Comparison of ENCODE assay signal across 44 mouse cellular contexts in the genomic region with DNA sequence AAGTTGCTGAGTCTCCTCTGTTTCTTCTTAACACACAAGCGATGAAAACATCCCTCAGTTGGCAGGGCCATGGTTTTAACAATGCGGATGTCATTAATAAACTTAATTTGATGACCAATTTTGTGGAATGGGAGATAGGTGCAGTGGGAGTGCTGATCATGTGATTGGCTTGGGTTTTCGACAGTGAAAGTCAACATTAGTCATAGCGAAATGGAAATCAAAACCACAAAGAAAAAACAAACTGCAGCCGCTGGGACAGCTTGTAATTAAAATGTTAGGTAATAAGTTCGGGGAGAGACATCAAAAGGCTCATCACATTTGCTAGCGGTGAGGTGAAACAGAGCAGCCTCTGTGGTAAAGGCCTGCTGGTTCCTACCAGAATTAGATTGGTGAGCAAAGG. TPM values are rescaled to one million over a fixed set of nuclear protein-coding genes. Genes with fewer than 3 reads are reported as not detected.
DNase-seq lines count a peak whose midpoint lies in the region; ATAC-seq and TF ChIP-seq lines count a peak whose summit lies in the region.
"Had no signal": no experiment of that assay in that cellular context is flagged by ENCODE, and none has a peak within 500 bp of the region (broad histone marks: within the 10 kb centered on the region; RNA-seq: fewer than 3 reads in every experiment).

No protein-coding gene starts in this region.

- intact Hi-C loops in left cerebral cortex, postnatal 14 days (cut with DNase I), result no loop called here

- TF ChIP-seq CTCF in layer of hippocampus, adult 2 months (conservative IDR thresholded peaks at IDR 0.05), result 0 out of 2 replicates have a peak, but pooled peaks have one; percentile 4

- no peak for ATAC-seq in kidney, embryonic 16.5 days (ENCODE audit: low FRiP score, low TSS enrichment)
- ATAC-seq: forebrain, embryonic 16.5 days; intestine, embryonic 15.5 days had no signal

- H3K4me2 ChIP-seq in kidney, embryonic 16.5 days (replicated peaks; ENCODE audit: low read depth, low read length), result no peak overlapping the region
- H3K4me2 ChIP-seq: embryonic facial prominence, embryonic 12.5 days; heart, embryonic 13.5 days; hindbrain, embryonic 15.5 days; intestine, embryonic 15.5 days; limb, embryonic 13.5 days; liver, embryonic 11.5 days; lung, embryonic 15.5 days; midbrain, embryonic 12.5 days had no signal

- no peak overlapping the region for H3K9ac ChIP-seq in kidney, embryonic 16.5 days (replicated peaks; ENCODE audit: low read length)
- H3K9ac ChIP-seq: embryonic facial prominence, embryonic 12.5 days; heart, embryonic 13.5 days; hindbrain, embryonic 15.5 days; intestine, embryonic 15.5 days; limb, embryonic 13.5 days; lung, embryonic 15.5 days; midbrain, embryonic 12.5 days had no signal

- peaks cover 22% of the 10 kb centered on the region for H3K4me1 ChIP-seq in kidney, embryonic 16.5 days (ENCODE audit: insufficient read depth, low read length)

- H3K27me3 ChIP-seq in kidney, embryonic 16.5 days (ENCODE audit: insufficient read depth, low read length), result no peaks in the 10 kb centered on the region
- H3K27me3 ChIP-seq: embryonic facial prominence, embryonic 12.5 days; heart, embryonic 13.5 days; hindbrain, embryonic 15.5 days; intestine, embryonic 15.5 days; limb, embryonic 13.5 days; lung, embryonic 15.5 days; megakaryocyte, embryonic 14.5 days; midbrain, embryonic 12.5 days had no signal

- H3K27ac ChIP-seq in layer of hippocampus, adult 2 months, result no peak overlapping the region
- no peak overlapping the region for H3K27ac ChIP-seq in kidney, embryonic 16.5 days (ENCODE audit: low read length)
- H3K27ac ChIP-seq: embryonic facial prominence, embryonic 12.5 days; gastrocnemius, adult 2 months; heart, adult 2 months; heart, embryonic 13.5 days; hindbrain, embryonic 15.5 days; intestine, embryonic 15.5 days; left cerebral cortex, adult 2 months; limb, embryonic 13.5 days; lung, embryonic 15.5 days; midbrain, embryonic 12.5 days; stomach, postnatal 0 days had no signal

- H3K36me3 ChIP-seq in kidney, embryonic 16.5 days (ENCODE audit: insufficient read depth, low read length), result peaks cover 22% of the 10 kb centered on the region

- DNase-seq in layer of hippocampus, adult 2 months (ENCODE audit: low spot score in 2 of 2), result no peak
- no peak for DNase-seq in layer of hippocampus, postnatal 36 days
- DNase-seq in MN1 (ENCODE audit: low spot score), result peak; percentile 53
- DNase-seq in induced T-regulatory cell, adult 2 months (ENCODE audit: low read depth), result peak; percentile 38
- no peak for DNase-seq in left cerebral cortex, postnatal 14 days (ENCODE audit: low spot score in 2 of 2)
- no peak for DNase-seq in neural tube, embryonic 10.5 days (ENCODE audit: extremely low spot score, low spot score)
- DNase-seq: adrenal gland, postnatal 25 days; cerebellum, adult 11-12 months; cerebellum, adult 9-11 months; embryo, embryonic 11 days; gastrocnemius, adult 2 months; gastrocnemius, postnatal 36 days; heart, adult 2 months; heart, postnatal 10 days; kidney, adult 8-10 months; kidney, postnatal 10 days; layer of hippocampus, adult 9-11 months; lung, postnatal 36 days; retina, postnatal 1 day; right cerebral cortex, postnatal 25 days; spleen, adult 18-20 months; thymus, adult 2 months; thymus, postnatal 36 days had no signal

- no peak overlapping the region for H3K4me3 ChIP-seq in layer of hippocampus, adult 2 months
- no peak overlapping the region for H3K4me3 ChIP-seq in kidney, embryonic 16.5 days (ENCODE audit: low read length)
- H3K4me3 ChIP-seq: embryonic facial prominence, embryonic 12.5 days; gastrocnemius, adult 2 months; heart, adult 2 months; heart, embryonic 13.5 days; hindbrain, embryonic 15.5 days; intestine, embryonic 15.5 days; left cerebral cortex, adult 2 months; limb, embryonic 13.5 days; lung, embryonic 15.5 days; megakaryocyte, embryonic 14.5 days; midbrain, embryonic 12.5 days had no signal

- 87% methylated on average over 7 of the region's 7 CpGs for WGBS in kidney, embryonic 16.5 days

- no peaks in the 10 kb centered on the region for H3K9me3 ChIP-seq in kidney, embryonic 16.5 days (ENCODE audit: low read length)
- H3K9me3 ChIP-seq: embryonic facial prominence, embryonic 12.5 days; heart, embryonic 13.5 days; hindbrain, embryonic 15.5 days; intestine, embryonic 15.5 days; limb, embryonic 13.5 days; lung, embryonic 15.5 days; megakaryocyte, embryonic 14.5 days; midbrain, embryonic 12.5 days had no signal

RNA-seq across cellular contexts. Expression of gene Spaca6, which starts 13.8 kb away (rescaled TPM):
- total RNA-seq in layer of hippocampus, adult 2 months (2021), result 100 to 1,000 TPM; 109 to 126 TPM
- 10 to 100 TPM; 89.5 to 99.7 TPM for total RNA-seq in layer of hippocampus, postnatal 36 days (2021)
- 10 to 100 TPM; 76.9 to 80.9 TPM for total RNA-seq in left cerebral cortex, postnatal 14 days (2021)
- polyA plus RNA-seq in kidney, embryonic 16.5 days (2015; fragmentation: Nextera tagmentation; extraction: Ambion mirVana), result 30.6 and 44.9 TPM in 2 replicates

RNA-seq across cellular contexts. Expression of gene Has1, which starts 14.2 kb away (rescaled TPM):
- under 1 TPM; 0.25 to 0.56 TPM for total RNA-seq in layer of hippocampus, adult 2 months (2021)
- total RNA-seq in layer of hippocampus, postnatal 36 days (2021), result under 1 TPM; 0.32 to 0.61 TPM
- total RNA-seq in left cerebral cortex, postnatal 14 days (2021), result under 1 TPM; 0.26 to 0.32 TPM
- polyA plus RNA-seq in kidney, embryonic 16.5 days (2015; fragmentation: Nextera tagmentation; extraction: Ambion mirVana), result 0.74 and 0.78 TPM in 2 replicates
- total RNA-seq: adrenal gland, postnatal 25 days; hematopoietic stem cell, adult 5-6 weeks had no signal

RNA-seq across cellular contexts. Expression of gene Fpr1, which starts 42.9 kb away (rescaled TPM):
- not detected for total RNA-seq in layer of hippocampus, adult 2 months (2021)
- not detected for total RNA-seq in layer of hippocampus, postnatal 36 days (2021)
- total RNA-seq in left cerebral cortex, postnatal 14 days (2021), result not detected
- polyA plus RNA-seq in kidney, embryonic 16.5 days (2015; fragmentation: Nextera tagmentation; extraction: Ambion mirVana), result 0.39 and 0.57 TPM in 2 replicates
- total RNA-seq: ES-E14; gastrocnemius, adult 2 months; gastrocnemius, postnatal 36 days; heart, adult 2 months; left cerebral cortex, adult 2 months; left cerebral cortex, postnatal 36 days; midbrain, postnatal 0 days had no signal
- polyA plus RNA-seq: forebrain, embryonic 11.5 days; forebrain, embryonic 16.5 days; limb, embryonic 13.5 days; midbrain, embryonic 12.5 days had no signal

RNA-seq across cellular contexts. Expression of gene Fpr2, which starts 46.8 kb away (rescaled TPM):
- total RNA-seq in layer of hippocampus, adult 2 months (2021), result not detected
- total RNA-seq in layer of hippocampus, postnatal 36 days (2021), result not detected
- not detected for total RNA-seq in left cerebral cortex, postnatal 14 days (2021)
- 0.14 and 0.15 TPM in 2 replicates for polyA plus RNA-seq in kidney, embryonic 16.5 days (2015; fragmentation: Nextera tagmentation; extraction: Ambion mirVana)
- total RNA-seq: adrenal gland, postnatal 25 days; ES-E14; gastrocnemius, adult 2 months; gastrocnemius, postnatal 36 days; left cerebral cortex, adult 2 months; left cerebral cortex, postnatal 36 days; midbrain, postnatal 0 days had no signal
- polyA plus RNA-seq: embryonic facial prominence, embryonic 12.5 days; forebrain, embryonic 11.5 days; forebrain, embryonic 16.5 days; heart, embryonic 13.5 days; hindbrain, embryonic 15.5 days; limb, embryonic 13.5 days; liver, embryonic 11.5 days; midbrain, embryonic 12.5 days; neural tube, embryonic 14.5 days had no signal

RNA-seq across cellular contexts. Expression of gene Fpr3, which starts 46.9 kb away (rescaled TPM):
- not detected for total RNA-seq in layer of hippocampus, adult 2 months (2021)
- not detected for total RNA-seq in layer of hippocampus, postnatal 36 days (2021)
- total RNA-seq in left cerebral cortex, postnatal 14 days (2021), result not detected
- not detected in 2 replicates for polyA plus RNA-seq in kidney, embryonic 16.5 days (2015; fragmentation: Nextera tagmentation; extraction: Ambion mirVana)
- total RNA-seq: adrenal gland, postnatal 25 days; ES-E14; gastrocnemius, adult 2 months; gastrocnemius, postnatal 36 days; heart, adult 2 months; heart, postnatal 10 days; hematopoietic stem cell, adult 5-6 weeks; left cerebral cortex, adult 2 months; left cerebral cortex, postnatal 36 days; midbrain, postnatal 0 days had no signal
- polyA plus RNA-seq: embryonic facial prominence, embryonic 12.5 days; forebrain, embryonic 11.5 days; forebrain, embryonic 16.5 days; heart, adult 2 months; heart, embryonic 13.5 days; hindbrain, embryonic 15.5 days; intestine, embryonic 15.5 days; large intestine, adult 2 months; limb, embryonic 13.5 days; liver, embryonic 11.5 days; liver, embryonic 16.5 days; lung, embryonic 15.5 days; midbrain, embryonic 12.5 days; midbrain, postnatal 0 days; neural tube, embryonic 14.5 days; stomach, postnatal 0 days; thymus, adult 2 months had no signal

Comparison
In these comparisons a context has a peak if more than half of its experiments do, and no peak if none do; other contexts are left out.
1. DNase-seq: peak in MN1 (single experiment) and induced T-regulatory cell, adult 2 months (single experiment); none in layer of hippocampus, adult 2 months (0 of 2), layer of hippocampus, postnatal 36 days (0 of 2), left cerebral cortex, postnatal 14 days (0 of 2) and neural tube, embryonic 10.5 days (single experiment).